Mouse (Mus musculus): ENCODE results near the gene Zg16. TPM values are rescaled to one million over a fixed set of nuclear protein-coding genes. Genes with fewer than 3 reads are reported as not detected.

The Zg16 gene
- polyA plus RNA-seq, 1 experiment from 2014 or later, result not detected

DNA sequence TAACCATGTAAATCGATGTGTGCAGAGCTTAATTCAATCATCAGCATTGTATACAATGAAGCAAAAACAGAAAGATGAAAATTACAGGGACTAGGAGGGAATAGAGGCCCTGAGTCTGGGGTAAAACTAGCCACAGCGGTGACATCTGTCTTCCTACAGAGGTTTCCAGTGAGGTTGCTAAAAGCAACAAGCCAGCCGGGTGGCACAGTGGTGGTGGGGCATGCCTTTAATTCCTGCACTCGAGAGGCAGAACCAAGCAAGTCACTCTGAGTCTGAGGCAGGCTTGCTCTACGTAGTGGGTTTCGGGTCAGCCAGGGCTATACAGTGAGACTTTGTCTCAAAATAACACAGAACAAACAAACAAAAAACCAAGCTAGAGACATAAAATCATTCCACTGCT is 15.0 kb upstream of the Zg16 start:
- Histone ChIP-seq H3K36me3 (no peaks in the 10 kb centered on the region), H3K27ac (no peak overlapping the region), H3K27me3 (no peaks in the 10 kb centered on the region), H3K9ac (replicated peaks) (no peak overlapping the region), H3K4me1 (replicated peaks) (0 out of 2 replicates have a peak, but pooled peaks cover 5% of the 10 kb centered on the region), H3K9me3 (no peaks in the 10 kb centered on the region), H3K4me3 (replicated peaks) (no peak overlapping the region), H3K4me2 (no peak overlapping the region)
- WGBS, result 77% methylated on average over 6 of the region's 6 CpGs
- ATAC-seq (ENCODE audit: insufficient number of reproducible peaks, insufficient read depth, low FRiP score, low TSS enrichment, low read depth), result no peak

DNA sequence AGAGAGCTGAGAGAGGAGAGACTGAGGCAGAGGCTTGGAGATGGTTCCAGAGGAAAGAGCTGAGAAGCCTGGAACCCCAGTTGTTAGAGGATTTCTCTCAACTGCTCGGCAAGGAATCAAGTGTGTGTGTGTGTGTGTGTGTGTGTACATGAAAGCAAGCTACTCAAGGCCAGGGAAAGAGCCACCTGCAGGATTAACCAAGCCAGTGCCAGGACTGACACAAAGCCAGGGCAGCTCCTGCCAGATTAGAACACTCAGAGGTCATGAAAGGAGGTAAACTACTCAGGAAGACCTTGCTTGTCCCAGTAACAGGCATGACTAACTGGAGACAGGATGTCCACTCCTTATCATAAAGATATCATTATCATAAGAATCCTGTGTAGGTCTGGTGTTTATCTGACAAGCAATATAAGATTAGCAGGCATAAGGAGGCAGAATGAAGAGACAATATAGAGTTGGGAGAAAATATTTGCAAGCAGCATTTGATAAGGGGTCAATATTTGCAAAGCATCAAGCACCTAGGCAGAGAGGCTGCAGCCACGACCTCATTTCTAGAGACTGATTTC is 14.4 kb upstream of the Zg16 start:
- H3K9me3 ChIP-seq, result no peaks in the 10 kb centered on the region
- 33% methylated on average over 2 of the region's 2 CpGs for WGBS
- H3K27me3 ChIP-seq, result no peaks in the 10 kb centered on the region
- H3K27ac ChIP-seq, result no peak overlapping the region
- H3K9ac ChIP-seq (replicated peaks), result no peak overlapping the region
- no peak overlapping the region for H3K4me3 ChIP-seq (replicated peaks)
- no peak overlapping the region for H3K4me2 ChIP-seq
- ATAC-seq (ENCODE audit: insufficient number of reproducible peaks, insufficient read depth, low FRiP score, low TSS enrichment, low read depth), result no peak
- 0 out of 2 replicates have a peak, but pooled peaks cover 5% of the 10 kb centered on the region for H3K4me1 ChIP-seq (replicated peaks)
- no peaks in the 10 kb centered on the region for H3K36me3 ChIP-seq

- Histone ChIP-seq H3K36me3 (no peaks in the 10 kb centered on the region), H3K27ac (no peak overlapping the region), H3K9me3 (no peaks in the 10 kb centered on the region), H3K27me3 (no peaks in the 10 kb centered on the region), H3K4me1 (replicated peaks) (peaks cover 5% of the 10 kb centered on the region; the same call in 1 of the 2 replicates), H3K4me3 (replicated peaks) (no peak overlapping the region), H3K4me2 (no peak overlapping the region), H3K9ac (replicated peaks) (no peak overlapping the region)
- WGBS, result 88% methylated on average over 4 of the region's 4 CpGs
- ATAC-seq (ENCODE audit: insufficient number of reproducible peaks, insufficient read depth, low FRiP score, low TSS enrichment, low read depth), result no peak
These were observed 12.4 kb upstream of the Zg16 start for GRCm38 (mm10) chr7:127099528-127099927.

DNA sequence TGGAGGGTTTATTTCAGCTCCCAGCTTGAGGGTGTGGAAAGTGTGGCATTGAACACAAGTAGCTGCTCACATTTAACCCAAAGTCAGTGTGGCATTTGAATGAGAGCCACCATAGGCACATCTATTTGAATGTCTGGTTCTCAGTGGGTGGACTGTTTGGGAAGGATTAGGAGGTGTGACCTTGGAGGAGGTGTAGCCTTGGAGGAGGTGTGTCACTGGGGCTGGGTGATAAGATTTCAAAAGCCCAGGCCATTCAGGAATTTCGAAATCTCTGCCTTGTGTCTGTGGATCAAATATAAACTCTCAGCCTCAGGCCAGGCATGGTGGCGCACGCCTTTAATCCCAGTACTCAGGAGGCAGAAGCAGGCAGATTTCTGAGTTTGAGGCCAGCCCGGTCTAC is 11.8 kb upstream of the Zg16 start:
- no peak overlapping the region for H3K4me3 ChIP-seq (replicated peaks)
- H3K9me3 ChIP-seq, result no peaks in the 10 kb centered on the region
- peaks cover under 1% of the 10 kb centered on the region; the same call in 1 of the 2 replicates for H3K4me1 ChIP-seq (replicated peaks)
- H3K27ac ChIP-seq, result no peak overlapping the region
- no peak overlapping the region for H3K4me2 ChIP-seq
- H3K9ac ChIP-seq (replicated peaks), result no peak overlapping the region
- H3K36me3 ChIP-seq, result no peaks in the 10 kb centered on the region
- 88% methylated on average over 4 of the region's 4 CpGs for WGBS
- ATAC-seq (ENCODE audit: insufficient number of reproducible peaks, insufficient read depth, low FRiP score, low TSS enrichment, low read depth), result no peak
- H3K27me3 ChIP-seq, result no peaks in the 10 kb centered on the region

- 82% methylated on average over 5 of the region's 5 CpGs for WGBS
- Histone ChIP-seq H3K4me2 (no peak overlapping the region), H3K4me1 (replicated peaks) (no peaks in the 10 kb centered on the region; the same call in 1 of the 2 replicates), H3K9me3 (no peaks in the 10 kb centered on the region), H3K27me3 (no peaks in the 10 kb centered on the region), H3K27ac (no peak overlapping the region), H3K36me3 (no peaks in the 10 kb centered on the region), H3K9ac (replicated peaks) (no peak overlapping the region), H3K4me3 (replicated peaks) (no peak overlapping the region)
- no peak for ATAC-seq (ENCODE audit: insufficient number of reproducible peaks, insufficient read depth, low FRiP score, low TSS enrichment, low read depth)
These were observed 11.4 kb upstream of the Zg16 start for GRCm38 (mm10) chr7:127098521-127098920.

GRCm38 (mm10) chr7:127096456-127096855 is 9.3 kb upstream of the Zg16 start:
- ATAC-seq (ENCODE audit: insufficient number of reproducible peaks, insufficient read depth, low FRiP score, low TSS enrichment, low read depth), result no peak
- H3K4me2 ChIP-seq, result no peak overlapping the region
- H3K4me1 ChIP-seq (replicated peaks), result peaks cover 3% of the 10 kb centered on the region
- 65% methylated on average over 7 of the region's 7 CpGs for WGBS
- H3K9ac ChIP-seq (replicated peaks), result no peak overlapping the region
- H3K36me3 ChIP-seq, result no peaks in the 10 kb centered on the region
- H3K4me3 ChIP-seq (replicated peaks), result no peak overlapping the region
- no peaks in the 10 kb centered on the region for H3K27me3 ChIP-seq
- no peak overlapping the region for H3K27ac ChIP-seq
- H3K9me3 ChIP-seq, result no peaks in the 10 kb centered on the region

GRCm38 (mm10) chr7:127093914-127094313 is 6.8 kb upstream of the Zg16 start:
- 79% methylated on average over 3 of the region's 3 CpGs for WGBS
- no peak overlapping the region for H3K4me2 ChIP-seq
- ATAC-seq (ENCODE audit: insufficient number of reproducible peaks, insufficient read depth, low FRiP score, low TSS enrichment, low read depth), result no peak
- H3K9me3 ChIP-seq, result no peaks in the 10 kb centered on the region
- no peak overlapping the region for H3K4me3 ChIP-seq (replicated peaks)
- no peaks in the 10 kb centered on the region; the same call in 1 of the 2 replicates for H3K27me3 ChIP-seq
- H3K9ac ChIP-seq (replicated peaks), result no peak overlapping the region
- no peaks in the 10 kb centered on the region for H3K36me3 ChIP-seq
- H3K4me1 ChIP-seq (replicated peaks), result peaks cover 16% of the 10 kb centered on the region
- H3K27ac ChIP-seq, result no peak overlapping the region

DNA sequence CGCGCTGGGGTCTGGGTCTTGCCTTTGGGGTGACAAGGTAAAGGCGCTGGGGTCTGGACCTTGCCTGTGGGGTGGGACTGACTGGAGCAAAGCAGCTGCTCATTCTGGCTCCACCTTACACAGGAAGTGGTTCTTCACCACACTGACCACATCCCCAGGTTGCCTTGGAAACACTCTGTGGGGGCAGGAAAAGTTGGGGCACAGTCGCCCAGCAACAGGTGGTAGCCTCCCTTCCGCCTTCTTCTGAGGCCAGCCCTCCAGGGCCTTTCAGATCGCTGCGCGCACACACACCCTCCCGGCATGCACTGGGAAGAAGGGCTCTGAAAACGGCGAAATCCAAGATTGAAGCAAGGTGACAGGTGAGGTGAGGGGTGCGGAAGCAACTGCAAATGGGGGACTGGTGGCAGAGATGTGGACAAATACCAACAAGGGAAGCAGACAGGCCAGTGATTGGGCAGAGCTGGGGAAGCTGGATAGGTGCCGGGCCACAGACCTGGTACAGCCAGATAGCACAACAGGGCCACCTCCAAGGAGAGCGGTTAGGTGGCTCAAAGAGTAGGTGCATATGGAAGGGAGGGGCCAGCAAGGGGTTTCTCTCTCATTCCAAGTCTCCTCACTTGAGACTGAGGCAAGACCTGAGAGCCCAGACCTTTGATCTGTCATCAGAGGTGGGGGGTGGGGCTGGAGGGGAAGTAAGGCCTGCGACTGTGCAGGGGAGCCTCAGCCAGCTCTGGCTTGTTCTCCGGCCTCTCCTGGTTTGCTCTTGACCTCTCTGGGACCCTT is 4.2 kb upstream of the Zg16 start, which contains the start of gene AI467606:
Gene AI467606, plus strand, starts transcription at position 246 of the 783 bp plus-strand sequence.
- peak within 1 kb of the TSS; percentile 21 for H3K4me2 ChIP-seq
- ATAC-seq (ENCODE audit: insufficient number of reproducible peaks, insufficient read depth, low FRiP score, low TSS enrichment, low read depth), result no peak
- H3K9ac ChIP-seq (replicated peaks), result no peak within 1 kb of the TSS
- H3K27ac ChIP-seq, result no peak within 1 kb of the TSS
- no peaks in the 10 kb centered on the region; the same call in 1 of the 2 replicates for H3K27me3 ChIP-seq
- peaks cover 18% of the 10 kb centered on the region for H3K4me1 ChIP-seq (replicated peaks)
- no peaks in the 10 kb centered on the region for H3K9me3 ChIP-seq
- WGBS, result 55% methylated on average over 16 of the region's 16 CpGs
- no peaks in the 10 kb centered on the region for H3K36me3 ChIP-seq
- H3K4me3 ChIP-seq (replicated peaks), result no peak within 1 kb of the TSS

DNA sequence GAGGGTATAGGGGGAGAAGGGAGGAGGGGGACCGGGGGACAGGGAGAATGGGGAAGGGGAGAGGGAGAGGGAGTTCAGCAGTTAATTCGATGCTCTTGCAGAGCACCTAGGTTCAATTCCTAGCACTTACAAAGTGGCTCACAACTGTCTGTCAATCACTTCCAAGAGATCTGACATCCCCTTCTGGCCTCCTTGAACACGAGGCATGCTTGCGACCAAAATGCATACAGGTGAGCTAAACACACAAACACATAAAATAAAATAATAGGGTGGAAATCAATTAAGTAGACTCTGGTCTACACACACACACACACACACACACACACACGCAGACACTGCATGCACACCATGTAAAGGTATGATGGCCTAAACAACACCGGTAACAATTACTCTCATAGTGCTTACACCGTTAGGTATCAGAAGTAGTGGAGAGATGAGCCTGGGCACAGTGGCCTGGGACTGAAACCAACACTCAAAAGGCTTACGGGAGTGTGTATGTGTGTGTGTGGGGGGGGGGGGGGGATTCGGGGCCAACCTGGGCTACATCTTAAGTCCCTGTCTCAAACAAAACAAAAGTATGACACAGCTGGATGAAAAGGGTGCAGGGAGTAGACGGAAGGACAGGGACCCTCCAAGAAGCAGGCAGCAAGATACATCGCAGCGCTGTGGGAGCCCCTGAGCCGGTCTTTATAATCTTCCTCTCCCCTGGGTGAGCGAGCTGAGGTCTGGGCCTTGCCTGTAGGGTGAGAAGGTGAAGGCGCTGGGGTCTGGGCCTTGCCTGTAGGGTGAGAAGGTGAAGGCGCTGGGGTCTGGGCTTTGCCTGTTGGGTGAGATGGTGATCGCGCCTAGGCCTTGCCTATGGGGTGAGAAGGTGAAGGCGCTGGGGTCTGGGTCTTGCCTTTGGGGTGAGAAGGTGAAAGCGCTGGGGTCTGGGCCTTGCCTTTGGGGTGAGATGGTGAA is 3.3 kb upstream of the Zg16 start:
- ATAC-seq (ENCODE audit: insufficient number of reproducible peaks, insufficient read depth, low FRiP score, low TSS enrichment, low read depth), result no peak
- no peak overlapping the region for H3K9ac ChIP-seq (replicated peaks)
- H3K27ac ChIP-seq, result no peak overlapping the region
- WGBS, result 87% methylated on average over 19 of the region's 20 CpGs
- H3K9me3 ChIP-seq, result no peaks in the 10 kb centered on the region
- H3K4me2 ChIP-seq, result 0 out of 2 replicates have a peak overlapping the region, but pooled peaks have one; percentile 21
- no peak overlapping the region for H3K4me3 ChIP-seq (replicated peaks)
- no peaks in the 10 kb centered on the region; the same call in 1 of the 2 replicates for H3K27me3 ChIP-seq
- H3K4me1 ChIP-seq (replicated peaks), result peaks cover 18% of the 10 kb centered on the region
- H3K36me3 ChIP-seq, result no peaks in the 10 kb centered on the region

DNA sequence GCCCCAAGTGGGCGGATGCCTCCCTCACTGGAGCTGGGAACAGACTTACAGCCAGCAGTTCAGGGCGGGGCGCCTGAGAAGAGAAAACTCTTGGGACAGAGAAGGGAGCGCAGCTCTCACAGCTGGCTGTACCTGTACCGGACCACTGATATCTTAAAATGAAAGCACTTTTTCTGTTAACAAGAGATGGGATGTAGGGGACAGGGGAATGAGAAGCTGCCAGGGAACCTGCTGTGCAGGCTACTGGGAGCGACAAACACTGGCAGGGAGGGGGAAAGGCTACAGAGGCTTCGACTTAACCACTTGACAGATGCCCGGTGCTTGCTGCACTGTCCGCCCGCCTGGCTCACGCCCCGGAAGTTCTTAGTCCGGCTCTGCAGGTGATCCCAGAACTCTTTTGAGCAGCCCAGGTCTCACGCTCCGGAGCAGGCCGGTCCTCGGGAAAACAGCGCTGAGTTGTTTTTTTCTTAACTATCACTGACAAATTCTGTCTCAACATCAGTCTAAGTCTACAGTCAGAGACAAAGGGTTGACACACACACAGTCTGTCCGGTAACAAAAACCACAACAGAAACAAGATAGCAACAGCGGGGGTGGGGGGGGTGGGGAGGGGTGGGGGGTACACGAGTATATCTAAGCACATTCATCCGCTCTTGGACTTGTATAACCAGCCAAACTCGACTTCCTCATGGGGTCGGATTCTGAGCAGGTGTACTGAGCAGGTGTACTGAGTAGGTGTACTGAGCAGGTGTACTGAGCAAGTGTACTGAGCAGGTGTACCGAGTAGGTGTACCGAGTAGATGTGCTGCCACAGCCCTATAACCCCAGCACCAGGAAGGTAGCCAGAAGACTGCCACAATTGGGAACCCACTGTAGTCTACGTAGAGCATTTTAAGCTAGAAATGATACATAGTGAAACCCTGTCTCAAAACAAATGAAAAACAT is 2.0 kb upstream of the Zg16 start:
- WGBS, result 23% methylated on average over 27 of the region's 27 CpGs
- peak overlapping the region; percentile 16 for H3K4me3 ChIP-seq (replicated peaks)
- H3K4me2 ChIP-seq, result peak overlapping the region; percentile 50
- no peaks in the 10 kb centered on the region; the same call in 1 of the 2 replicates for H3K27me3 ChIP-seq
- H3K4me1 ChIP-seq (replicated peaks), result peaks cover 18% of the 10 kb centered on the region
- H3K9me3 ChIP-seq, result no peaks in the 10 kb centered on the region
- H3K36me3 ChIP-seq, result no peaks in the 10 kb centered on the region
- ATAC-seq (ENCODE audit: insufficient number of reproducible peaks, insufficient read depth, low FRiP score, low TSS enrichment, low read depth), result no peak
- no peak overlapping the region; the same call in 1 of the 2 replicates for H3K9ac ChIP-seq (replicated peaks)
- no peak overlapping the region for H3K27ac ChIP-seq

All from limb, embryonic 12.5 days (tissue).